Mouse (Mus musculus): ENCODE results near the gene Irs4. TPM values are rescaled to one million over a fixed set of nuclear protein-coding genes. Genes with fewer than 3 reads are reported as not detected.

Irs4 gene
- 0.03 TPM in 1 of 2 replicates, not detected in the other for polyA plus RNA-seq (2012; rRNA removed)

DNA sequence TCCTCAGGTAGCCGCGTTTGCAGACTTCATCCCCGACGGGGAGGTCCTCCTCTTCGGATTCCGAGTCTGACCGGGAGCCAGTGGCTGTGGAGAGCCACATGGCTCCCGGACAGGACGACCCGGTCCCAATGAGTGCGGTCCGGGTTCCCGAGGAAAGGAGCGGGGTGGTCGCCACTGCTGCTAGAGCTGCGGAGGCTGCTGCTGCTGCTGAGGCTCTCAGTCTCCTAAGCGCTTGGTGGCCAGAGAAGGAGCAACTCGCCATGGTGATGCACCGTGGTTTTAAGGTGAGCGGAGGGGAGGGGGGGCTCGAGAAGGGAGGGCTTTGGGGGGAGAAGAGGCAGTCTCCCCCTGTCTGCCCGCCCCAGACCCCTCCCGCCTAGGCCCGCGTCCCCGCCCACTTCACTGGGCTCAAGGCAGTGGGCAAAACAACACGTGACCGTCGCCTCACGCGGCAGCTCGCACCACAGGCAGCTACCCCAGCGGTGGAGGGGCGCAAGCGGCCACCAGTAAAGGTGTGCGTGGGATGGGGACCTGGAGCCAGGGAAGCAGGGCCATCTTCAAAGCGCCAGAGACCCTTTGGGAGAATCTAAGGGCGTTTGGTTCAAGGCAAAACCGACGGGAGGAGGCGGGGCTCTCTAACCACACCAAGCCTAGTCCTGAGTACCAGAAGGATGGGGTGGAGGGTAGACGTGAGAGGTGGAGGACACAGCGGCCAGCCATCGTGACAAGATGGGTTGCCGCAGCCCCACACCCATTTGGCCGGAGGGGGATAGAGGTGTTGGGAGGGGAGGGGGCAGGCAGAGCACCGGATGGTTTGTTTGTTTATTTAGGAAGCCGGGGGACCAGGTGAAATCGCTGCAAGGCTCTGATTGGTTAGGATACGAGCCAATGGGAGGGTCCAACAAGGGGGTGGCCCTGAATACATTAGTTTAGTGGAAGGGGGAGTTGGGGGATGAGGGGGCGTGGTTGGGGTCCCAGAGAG lies at the start of gene Irs4:
Irs4 (minus strand) TSS at position 327 of the 982 bp plus-strand sequence.
- no peak for DNase-seq (ENCODE audit: low spot score)

DNA sequence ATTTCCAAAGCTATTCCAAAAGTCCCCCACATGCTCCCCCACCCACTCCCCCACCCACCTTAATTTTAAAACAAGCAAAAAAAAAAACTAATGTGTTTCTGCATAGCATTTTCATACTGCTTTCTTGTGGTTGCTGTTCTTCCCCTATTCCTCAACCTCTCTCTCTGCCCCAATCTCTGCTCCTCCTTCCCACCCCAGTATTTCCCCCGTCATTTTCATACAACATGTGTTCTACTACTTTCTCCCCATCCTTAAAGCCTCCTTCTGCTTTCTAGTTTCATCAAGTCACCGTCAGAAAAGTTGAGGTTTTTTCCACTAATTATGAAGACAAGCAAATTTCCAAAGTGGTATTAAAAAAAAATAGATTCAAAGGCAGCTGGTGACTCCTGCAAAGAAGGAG lies 25.3 kb upstream of the Irs4 start:
- no peak for DNase-seq (ENCODE audit: low spot score)

DNA sequence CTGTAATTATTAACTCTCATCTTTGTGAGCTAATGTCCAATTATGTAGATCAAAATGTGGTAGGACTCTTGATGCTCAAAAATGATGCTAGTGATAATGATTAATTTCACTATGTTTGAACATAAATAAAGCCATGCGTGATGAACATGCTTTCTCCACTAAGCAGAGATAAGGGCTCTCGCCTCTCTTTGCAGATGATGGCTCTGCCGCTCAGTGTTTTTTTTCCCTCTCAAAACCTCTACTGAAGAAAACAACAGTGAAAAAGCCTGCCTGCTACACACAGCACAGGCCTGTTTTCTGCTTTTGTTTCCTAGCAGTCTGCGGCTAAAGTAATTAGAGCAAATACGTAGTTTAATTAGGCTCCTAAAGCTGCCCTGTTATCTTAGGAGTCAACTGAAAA lies 4.5 kb upstream of the Irs4 start:
- DNase-seq (ENCODE audit: low spot score): no peak

DNA sequence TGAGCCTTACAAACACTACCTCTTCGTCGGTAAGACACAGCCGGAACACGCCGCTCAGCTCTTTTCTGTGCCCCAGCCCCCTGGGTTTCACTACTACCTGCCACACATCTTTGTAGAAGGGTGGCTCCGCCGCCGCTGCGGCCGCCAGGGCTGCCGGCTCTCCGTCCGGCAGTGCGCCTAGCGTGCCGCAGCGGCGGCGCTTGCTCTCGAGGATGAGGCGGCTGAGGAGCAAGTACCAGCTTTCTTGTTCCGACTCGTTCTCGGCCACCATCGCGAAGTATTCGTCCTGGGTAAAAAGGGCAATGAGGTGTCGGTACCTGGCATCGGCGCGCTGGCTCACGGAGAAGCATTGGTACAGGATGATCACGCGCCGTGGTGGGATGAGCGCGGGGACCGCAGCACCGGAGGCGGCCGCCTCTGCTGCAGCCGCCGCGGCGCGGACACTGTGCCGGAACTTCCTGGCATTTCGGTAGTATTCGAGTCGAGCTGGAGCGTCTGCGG lies 622 bp downstream of the Irs4 start:
- no peak for DNase-seq (ENCODE audit: low spot score)

DNA sequence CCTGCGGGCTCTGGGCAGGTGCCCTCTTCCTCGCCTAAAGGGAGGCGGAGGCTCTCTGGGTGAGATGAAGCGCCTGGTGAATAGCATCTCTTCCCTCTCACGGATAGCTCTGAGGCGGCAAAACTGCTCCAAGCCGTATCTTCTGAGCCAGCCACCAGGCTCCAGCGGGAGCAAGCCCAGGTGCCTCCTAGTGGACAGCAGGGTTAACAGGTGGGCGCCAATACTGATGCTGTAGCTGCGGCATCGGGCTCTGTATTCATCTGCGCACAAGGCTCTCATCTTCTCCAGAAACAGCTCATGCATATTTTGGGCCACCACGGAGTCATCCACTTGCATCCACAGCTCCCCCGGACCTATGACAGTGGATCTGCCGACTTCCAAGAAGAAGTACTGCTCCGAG lies 1.1 kb downstream of the Irs4 start:
- no peak for DNase-seq (ENCODE audit: low spot score)

GRCm38 (mm10) chrX:141721725-141722124 lies 3.3 kb downstream of the Irs4 start:
- DNase-seq (ENCODE audit: low spot score): peak; percentile 21

Other genes starting within 250 kb of the Irs4 start
- 63.5 and 64.2 TPM in 2 replicates for gene Col4a5, start 249.9 kb downstream of the Irs4 start, polyA plus RNA-seq (2012; rRNA removed)
- not detected in 2 replicates for gene Gm15294, start 150.0 kb upstream of the Irs4 start, polyA plus RNA-seq (2012; rRNA removed)